Mouse (Mus musculus): Measurements from ENCODE around the gene Olfr56.
"Not testable (repeated sequence)": the region's sequence is repeated elsewhere in the genome, so short reads cannot be mapped to it uniquely, and the experiment has no call there.

The Olfr56 gene

GRCm38 (mm10) chr11:49060061-49060460 is 81.4 kb downstream of the Olfr56 start:
- not testable (repeated sequence) for DNase-seq

DNA sequence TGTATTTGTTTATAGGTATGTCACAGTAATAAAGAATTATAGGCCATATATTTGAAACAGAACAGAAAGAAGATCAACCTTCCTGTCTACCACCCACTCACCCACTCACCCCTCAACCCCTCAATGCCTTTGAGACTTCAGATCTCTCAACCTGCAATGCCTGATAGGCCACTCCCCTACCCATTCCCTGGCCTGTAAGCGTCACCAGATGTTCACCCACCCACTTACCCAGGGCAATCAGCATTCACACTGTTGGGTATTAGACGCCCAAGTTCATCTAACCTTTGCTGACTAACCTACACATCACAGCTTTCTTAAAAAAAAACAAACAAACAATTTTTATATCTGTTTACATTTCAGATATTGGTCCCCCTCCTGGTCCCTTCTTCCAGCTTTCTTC is 83.2 kb downstream of the Olfr56 start:
- DNase-seq = not testable (repeated sequence)

DNA sequence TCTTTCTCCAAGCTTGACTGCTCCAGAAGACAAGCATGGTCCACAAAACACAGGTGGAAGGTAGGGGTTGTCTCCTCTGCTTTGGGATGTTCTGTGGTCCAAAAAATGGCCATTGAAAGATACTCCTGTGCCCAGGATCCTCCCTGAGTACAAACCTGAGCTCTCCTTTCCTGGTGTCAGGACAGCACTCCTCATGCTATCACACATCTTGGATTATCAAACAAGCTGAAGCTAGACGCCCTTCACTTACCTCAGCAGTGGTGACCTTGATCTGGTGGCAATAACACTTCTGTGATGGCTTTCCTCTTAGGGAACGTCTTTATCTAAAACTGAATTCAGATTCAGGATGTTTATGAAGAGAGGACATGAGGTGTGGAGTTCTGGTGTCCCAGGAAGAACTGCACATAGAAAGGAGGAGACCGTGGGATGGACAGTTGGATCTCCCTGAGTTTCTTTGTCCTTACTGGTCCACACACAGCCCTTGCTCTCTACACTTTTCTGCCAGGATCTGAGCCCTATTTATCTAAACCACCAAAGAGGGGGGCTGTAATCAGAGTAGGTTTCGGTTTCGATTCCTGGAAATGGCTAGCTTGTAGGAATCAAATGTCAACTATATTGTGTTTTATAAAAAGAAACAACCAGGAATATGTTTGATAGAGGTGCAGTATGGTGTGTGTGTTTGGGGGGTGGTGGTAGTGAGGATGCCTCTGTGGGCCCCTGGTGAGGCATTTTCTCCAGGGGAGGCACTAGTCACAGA is 85.2 kb downstream of the Olfr56 start, which contains the start of gene Tgtp2:
Gene Tgtp2, minus strand, starts transcription at position 494 of the 757 bp plus-strand sequence.
- not testable (repeated sequence) for DNase-seq

GRCm38 (mm10) chr11:49068358-49068757 is 89.7 kb downstream of the Olfr56 start:
- DNase-seq = no peak

- not testable (repeated sequence) for DNase-seq
These were observed 97.5 kb downstream of the Olfr56 start, which contains the start of gene Ifi47 for GRCm38 (mm10) chr11:49076001-49076757. Ifi47 (plus strand) TSS chr11:49076587.

- no peak for DNase-seq
These were observed 98.3 kb downstream of the Olfr56 start for GRCm38 (mm10) chr11:49077012-49077411.

- DNase-seq = no peak
These were observed 100.0 kb downstream of the Olfr56 start for GRCm38 (mm10) chr11:49078719-49079118.

DNA sequence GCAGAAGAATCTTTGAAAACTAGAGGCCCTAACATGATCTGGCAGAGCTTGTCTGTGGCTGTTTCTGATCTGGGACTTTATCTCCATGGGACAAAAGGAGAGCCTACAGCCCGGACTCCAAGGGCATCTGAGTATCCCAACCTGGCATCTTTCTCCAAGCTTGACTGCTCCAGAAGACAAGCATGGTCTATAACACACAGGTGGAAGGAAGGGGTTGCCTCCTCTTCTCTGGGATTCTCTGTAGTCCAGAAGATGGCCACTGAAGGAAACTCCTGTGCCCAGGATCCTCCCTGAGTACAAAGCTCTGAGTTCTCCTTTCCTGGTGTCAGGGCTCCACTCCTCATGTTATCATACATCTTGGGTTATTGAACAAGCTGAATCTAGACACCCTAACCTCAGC is 101.9 kb downstream of the Olfr56 start:
- no peak for DNase-seq

DNA sequence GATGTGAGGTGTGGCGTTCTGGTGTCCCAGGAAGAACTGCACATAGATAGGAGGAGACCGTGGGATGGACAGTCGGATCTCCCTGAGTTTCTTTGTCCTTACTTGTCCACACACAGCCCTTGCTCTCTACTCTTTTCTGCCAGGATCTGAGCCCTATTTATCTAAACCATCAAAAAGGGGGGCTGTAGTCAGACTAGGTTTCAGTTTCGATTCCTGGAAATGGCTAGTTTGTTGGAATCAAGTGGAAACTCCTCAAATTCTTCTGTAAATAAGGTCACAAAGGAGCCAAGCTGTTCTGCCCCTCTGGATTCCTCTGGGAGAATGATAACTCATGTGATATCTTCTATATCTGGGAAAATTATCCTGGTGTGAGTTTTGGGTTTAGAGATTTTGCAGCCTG is 102.7 kb downstream of the Olfr56 start:
- no peak for DNase-seq

DNA sequence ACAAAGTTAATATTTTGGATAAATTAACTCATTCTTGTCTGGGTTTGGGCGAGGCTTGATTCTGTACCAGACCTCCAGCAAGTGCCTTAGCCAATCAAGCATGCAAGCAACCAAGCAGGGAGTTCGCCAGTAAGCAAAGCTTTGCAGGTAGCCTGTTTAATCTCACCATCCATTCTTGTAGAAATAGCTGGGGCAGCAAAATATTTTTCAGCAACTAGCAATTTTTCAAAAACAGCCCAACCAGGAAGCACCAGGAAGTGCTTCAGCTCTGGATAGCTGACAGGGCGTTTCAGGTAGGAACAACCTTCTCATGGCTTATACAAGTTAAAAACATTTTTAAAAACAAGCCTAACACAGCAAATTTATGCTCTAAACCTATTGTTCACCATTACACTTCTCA is 103.2 kb downstream of the Olfr56 start:
- DNase-seq = no peak

DNA sequence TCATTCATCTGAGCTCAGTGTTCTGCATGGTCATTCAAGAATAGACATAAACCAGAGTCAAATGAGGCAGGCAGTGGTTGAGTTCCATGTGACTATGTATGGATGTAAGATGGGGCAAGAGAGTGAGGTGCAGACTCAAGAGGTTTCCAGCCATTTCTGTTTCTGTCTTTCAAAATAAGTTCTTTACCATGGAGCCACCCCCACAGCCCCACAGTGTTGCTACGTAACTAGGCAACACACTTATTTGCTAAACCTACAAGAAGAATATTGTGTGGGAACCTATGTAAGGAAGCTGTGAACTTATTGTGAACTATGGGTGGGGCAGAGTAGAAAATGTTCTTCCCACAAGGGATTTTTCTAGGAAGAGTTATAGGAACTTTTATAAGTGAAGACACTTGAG is 104.5 kb downstream of the Olfr56 start:
- DNase-seq = no peak

DNA sequence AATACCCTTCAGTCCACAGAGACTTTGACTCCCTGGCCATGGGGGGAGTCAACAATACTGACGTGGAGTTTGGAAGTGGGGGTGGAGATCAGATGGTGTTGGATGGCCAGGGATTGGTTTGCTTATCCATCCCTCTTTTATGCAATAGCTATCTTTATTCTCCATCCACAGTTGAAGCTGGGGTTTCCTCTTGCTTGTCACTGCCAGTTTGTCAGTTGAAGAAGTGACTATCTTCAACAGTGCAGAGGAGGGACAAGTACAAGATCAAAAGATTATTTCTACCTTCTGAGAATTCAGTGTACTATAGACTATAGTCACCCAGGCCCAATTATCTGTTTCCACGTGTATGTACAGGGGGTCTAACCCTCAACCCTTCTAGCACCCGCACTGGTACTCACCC is 105.1 kb downstream of the Olfr56 start:
- DNase-seq = no peak

GRCm38 (mm10) chr11:49084385-49084784 is 105.7 kb downstream of the Olfr56 start:
- no peak for DNase-seq

GRCm38 (mm10) chr11:49084875-49085274 is 106.2 kb downstream of the Olfr56 start:
- no peak for DNase-seq

DNA sequence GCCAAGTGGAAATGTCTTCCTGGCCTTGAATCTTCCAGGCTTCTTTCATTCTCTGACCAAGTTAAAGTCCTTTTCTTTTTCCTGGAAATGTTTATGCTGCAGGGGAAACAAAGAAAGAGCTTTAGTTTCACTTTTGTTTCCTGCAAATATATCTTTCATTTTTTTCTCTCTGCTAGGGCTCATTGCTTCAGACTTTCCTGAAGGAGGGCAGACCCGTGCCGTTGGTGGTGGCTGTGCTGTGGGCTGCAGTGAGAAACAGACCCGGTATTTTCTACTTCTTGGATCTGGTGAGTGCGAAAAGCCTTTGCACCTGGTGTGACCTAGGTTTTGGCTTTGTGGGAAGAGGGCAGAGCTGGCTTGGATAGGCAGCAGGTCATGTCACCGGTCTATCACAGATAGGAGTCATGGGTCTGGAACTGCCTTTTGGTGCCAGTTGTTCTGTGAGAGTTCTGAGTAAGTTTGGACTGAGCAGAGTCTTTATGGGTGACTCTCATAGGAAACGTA is 108.2 kb downstream of the Olfr56 start:
- DNase-seq = no peak

DNA sequence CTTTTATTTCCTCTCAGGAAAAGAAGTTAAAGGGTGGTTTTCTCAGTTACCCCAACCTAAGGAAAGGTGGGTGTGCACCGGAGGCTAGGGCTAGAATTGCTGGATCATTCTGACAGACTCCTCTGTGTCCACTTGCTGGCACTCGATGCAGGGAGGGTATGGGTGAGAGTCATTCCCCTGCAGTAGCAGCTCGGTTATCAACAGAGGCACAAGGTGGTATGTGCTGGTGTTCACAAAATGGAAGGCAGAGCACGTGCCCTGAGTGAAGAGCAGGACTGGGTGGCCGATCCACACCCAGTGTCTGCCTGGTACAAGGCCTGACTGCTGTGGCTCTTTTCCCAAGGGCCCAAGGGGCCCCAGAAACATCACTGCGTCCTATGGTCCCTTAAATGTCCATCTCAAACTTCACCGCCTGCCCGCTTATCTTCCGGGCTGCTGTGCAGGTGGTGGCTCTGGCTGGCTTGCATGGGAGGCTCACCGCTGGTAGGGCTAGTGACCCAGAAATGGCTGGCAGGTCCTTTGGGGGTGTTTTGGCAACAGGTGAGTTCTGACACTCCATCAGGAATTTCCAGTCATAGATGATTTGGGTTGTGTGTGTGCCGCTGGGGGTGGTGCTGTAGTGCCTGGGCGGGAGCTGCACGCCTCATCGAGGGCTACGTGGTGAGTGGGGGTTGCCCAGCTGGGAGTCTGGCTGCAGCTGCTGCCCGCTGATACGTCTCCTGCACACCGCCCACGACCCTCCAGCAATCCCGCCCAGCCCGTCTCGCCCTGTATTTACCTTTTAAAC is 109.3 kb downstream of the Olfr56 start:
- no peak for DNase-seq

DNA sequence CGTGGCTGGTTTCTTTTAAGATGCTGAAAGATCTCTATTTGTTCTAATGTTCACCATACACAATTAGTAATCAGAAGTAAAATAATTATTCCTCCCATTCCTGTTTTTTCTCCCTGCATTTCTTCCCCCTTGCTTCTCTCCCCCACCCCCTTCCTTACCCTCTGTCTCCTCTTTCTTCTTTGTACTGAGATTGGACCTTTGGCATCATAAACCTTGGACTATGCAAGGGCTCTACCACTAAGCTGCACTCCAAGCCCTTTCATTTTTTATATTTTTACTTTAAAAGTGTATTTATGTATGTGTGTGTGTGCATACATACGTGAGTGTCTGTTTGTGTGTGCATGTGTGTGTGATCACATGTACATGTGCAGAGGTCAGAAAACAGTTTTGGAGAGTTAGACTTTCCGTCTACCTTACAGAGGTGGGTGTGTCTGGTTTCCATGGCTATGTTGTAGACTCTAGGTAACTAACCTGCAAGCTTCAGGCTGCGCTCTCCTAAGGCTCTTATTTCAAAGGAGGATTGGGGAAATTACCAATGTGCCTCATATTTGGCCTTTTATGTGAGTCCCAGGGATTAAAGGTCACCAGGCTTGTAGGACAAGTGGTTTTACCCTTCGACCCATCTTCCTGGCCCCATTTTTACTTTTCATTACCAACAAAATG is 110.4 kb downstream of the Olfr56 start:
- no peak for DNase-seq

- no peak for DNase-seq
These were observed 111.2 kb downstream of the Olfr56 start for GRCm38 (mm10) chr11:49089735-49090507.

DNA sequence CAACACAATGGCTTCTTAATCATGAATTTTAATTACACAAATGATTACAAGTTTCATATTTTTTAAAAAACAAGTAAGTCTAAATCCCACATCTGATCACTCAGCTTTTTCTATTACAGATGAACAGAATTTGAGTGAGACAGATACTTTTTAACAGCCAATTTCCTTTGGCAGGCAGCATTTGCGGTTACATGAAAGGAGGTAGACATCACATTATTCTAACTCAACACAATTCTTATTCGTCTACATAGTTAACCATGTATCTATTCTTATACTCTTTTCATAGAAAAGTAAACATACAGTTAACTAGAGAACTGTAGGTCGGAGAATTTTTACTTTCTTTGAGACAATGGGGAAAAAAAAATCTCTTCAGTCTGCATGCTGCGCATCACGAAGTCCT is 111.9 kb downstream of the Olfr56 start:
- no peak for DNase-seq

DNA sequence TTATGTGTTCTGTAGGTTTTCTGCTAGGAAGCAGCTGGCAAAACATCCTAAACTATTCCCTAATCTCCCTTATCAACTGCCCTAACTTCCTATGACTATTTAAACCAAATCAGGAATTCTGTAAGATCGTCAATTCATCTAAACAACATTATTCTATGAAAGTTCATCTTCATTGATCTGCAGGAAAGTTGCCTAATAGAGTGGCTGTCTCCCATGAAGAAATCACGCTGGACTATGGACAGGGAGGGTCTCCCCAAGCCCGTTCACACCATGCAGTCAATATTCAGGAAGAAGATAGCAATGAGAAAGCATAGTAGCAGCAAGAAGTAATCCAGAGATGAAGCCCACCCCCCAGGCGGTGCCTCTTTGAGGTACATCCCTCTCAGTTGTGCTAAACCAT is 112.5 kb downstream of the Olfr56 start:
- no peak for DNase-seq

GRCm38 (mm10) chr11:49092053-49092586 is 113.4 kb downstream of the Olfr56 start:
- DNase-seq = no peak
